Mouse (Mus musculus): ENCODE measurements around the gene Lrrc7. TPM values are rescaled to one million over a fixed set of nuclear protein-coding genes. Genes with fewer than 3 reads are reported as not detected.

The Lrrc7 gene
- total RNA-seq, 2 experiments from 2014 or later = 118 to 126 TPM

- no peak for DNase-seq (ENCODE audit: extremely low spot score in 1 of 2, low spot score in 2 of 2)
- intact Hi-C loops (cut with DNase I) = no loop called here
- Histone ChIP-seq H3K27ac (no peak overlapping the region), H3K4me3 (no peak overlapping the region)
- TF ChIP-seq CTCF (IDR thresholded peaks at IDR 0.05) = no peak
Measured at GRCm38 (mm10) chr3:158093919-158094318, 468.1 kb downstream of the Lrrc7 start.

- DNase-seq (ENCODE audit: extremely low spot score in 1 of 2, low spot score in 2 of 2) = no peak
- TF ChIP-seq CTCF (IDR thresholded peaks at IDR 0.05) = no peak
- H3K27ac ChIP-seq = peak overlapping the region; percentile 36; the same call in 1 of the 2 replicates
- intact Hi-C loops (cut with DNase I) = no loop called here
- no peak overlapping the region for H3K4me3 ChIP-seq
Measured at GRCm38 (mm10) chr3:158091601-158092000, 470.4 kb downstream of the Lrrc7 start.

- no peak overlapping the region for H3K4me3 ChIP-seq
- intact Hi-C loops (cut with DNase I) = loop anchor here (2.0 kb wide), 1 partner anchor 201 kb away; no protein-coding TSS in a partner anchor
- no peak for TF ChIP-seq CTCF (IDR thresholded peaks at IDR 0.05)
- no peak for DNase-seq (ENCODE audit: extremely low spot score in 1 of 2, low spot score in 2 of 2)
- no peak overlapping the region for H3K27ac ChIP-seq
Measured at GRCm38 (mm10) chr3:158077828-158078227, 484.2 kb downstream of the Lrrc7 start.

DNA sequence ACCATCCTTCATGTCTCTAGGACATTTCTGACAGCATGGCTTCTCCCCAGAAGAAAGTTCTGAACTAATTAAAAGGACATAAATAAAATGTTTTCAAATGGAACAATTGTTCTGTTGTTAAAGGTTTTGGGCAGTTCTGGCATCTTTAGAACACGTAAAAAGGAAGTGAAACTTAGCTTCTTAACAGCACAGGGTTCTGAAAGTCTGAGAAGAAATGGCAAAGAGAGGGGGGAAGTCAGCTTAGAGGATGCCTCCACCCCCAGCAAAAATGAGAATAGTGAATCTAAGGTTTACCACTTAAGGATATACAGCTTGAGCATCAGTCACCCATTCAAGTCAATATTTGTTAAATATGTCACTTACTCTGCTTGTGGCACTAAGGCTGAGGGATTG lies 484.6 kb downstream of the Lrrc7 start:
- DNase-seq (ENCODE audit: extremely low spot score in 1 of 2, low spot score in 2 of 2) = no peak
- H3K4me3 ChIP-seq = no peak overlapping the region
- intact Hi-C loops (cut with DNase I) = loop anchor here (2.0 kb wide), 1 partner anchor 201 kb away; no protein-coding TSS in a partner anchor
- no peak overlapping the region for H3K27ac ChIP-seq
- no peak for TF ChIP-seq CTCF (IDR thresholded peaks at IDR 0.05)

- intact Hi-C loops (cut with DNase I) = loop anchor here (2.0 kb wide), 1 partner anchor 200 kb away; no protein-coding TSS in a partner anchor
- TF ChIP-seq CTCF (IDR thresholded peaks at IDR 0.05) = peak; percentile 79
- H3K4me3 ChIP-seq = no peak overlapping the region
- no peak overlapping the region for H3K27ac ChIP-seq
- no peak for DNase-seq (ENCODE audit: extremely low spot score in 1 of 2, low spot score in 2 of 2)
Measured at GRCm38 (mm10) chr3:158076685-158077379, 485.2 kb downstream of the Lrrc7 start.

DNA sequence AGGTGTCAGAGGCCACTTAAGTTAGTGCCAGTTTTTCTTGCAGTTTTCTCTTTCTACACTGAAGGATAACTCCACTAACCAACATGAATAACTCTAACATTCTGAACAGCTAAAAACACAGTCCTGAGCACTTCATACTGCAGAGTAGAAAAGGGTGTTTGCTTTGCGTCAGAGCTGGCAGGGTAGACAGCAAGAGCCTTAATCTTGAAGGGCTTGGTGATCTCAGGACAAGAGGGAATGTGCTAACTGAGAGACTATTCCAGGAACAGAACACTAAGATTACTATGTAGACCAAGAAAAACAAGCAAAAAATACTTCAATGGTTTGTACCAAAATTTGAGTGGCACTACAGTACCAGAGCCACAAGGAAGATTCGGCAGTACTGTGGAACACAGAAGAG lies 487.0 kb downstream of the Lrrc7 start:
- intact Hi-C loops (cut with DNase I) = no loop called here
- DNase-seq (ENCODE audit: extremely low spot score in 1 of 2, low spot score in 2 of 2) = no peak

DNA sequence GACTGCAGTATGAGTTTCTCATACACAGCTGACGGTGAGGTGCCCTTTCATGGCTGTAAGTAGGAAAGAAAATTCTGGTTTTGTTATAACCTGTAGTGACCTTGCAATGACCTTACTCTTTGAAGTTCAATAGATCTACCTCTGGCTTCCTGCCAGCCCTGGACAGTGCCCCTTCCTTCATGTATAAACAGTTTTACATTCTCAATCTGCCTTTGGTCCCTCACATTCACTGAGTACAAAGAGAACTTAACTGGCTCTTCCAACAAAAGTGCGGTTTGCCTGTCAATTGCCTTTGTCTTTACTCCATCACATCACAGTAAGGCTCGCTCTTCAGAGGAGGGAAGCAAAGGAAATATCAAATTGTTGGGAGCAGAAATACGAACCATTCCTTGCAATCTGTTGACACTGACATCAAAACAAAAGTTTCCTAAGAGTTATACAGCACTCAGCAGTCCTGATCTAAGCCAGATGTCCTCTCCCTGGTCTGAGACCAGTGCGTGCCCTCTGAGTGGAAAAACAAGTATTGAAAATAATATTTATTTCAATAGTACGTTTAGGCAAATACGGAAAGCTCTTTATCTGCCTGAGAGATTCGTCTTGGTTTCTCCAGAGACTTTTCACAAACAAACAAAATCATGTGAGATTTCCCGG lies 493.3 kb downstream of the Lrrc7 start:
- no peak for DNase-seq (ENCODE audit: extremely low spot score in 1 of 2, low spot score in 2 of 2)
- no peak for TF ChIP-seq CTCF (IDR thresholded peaks at IDR 0.05)
- intact Hi-C loops (cut with DNase I) = no loop called here
- peak overlapping the region; percentile 26 for H3K27ac ChIP-seq
- H3K4me3 ChIP-seq = no peak overlapping the region

More for the DNA sequence above, 487.0 kb downstream of the Lrrc7 start:
- H3K27ac ChIP-seq = no peak overlapping the region
- H3K4me3 ChIP-seq = no peak overlapping the region
- no peak for TF ChIP-seq CTCF (IDR thresholded peaks at IDR 0.05)

DNA sequence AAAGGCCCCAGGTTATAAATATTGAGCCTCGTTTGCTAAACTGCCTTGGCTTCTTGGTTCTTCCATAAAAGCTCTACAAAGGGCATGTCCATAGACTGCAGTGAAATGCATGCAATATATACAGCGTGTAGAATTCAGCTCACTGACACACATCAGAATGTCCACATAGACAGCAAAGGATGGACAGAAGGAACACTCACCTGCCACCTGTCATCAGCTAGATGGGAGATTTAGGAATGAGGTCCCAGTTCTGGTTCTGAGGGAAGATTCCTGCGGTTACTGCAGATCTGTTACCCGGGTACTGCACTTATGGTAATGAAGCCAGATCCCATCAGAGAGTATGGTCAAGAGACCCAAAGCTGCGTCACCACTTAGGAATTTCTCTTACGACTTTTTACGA lies 494.1 kb downstream of the Lrrc7 start:
- Histone ChIP-seq H3K4me3 (no peak overlapping the region), H3K27ac (no peak overlapping the region)
- DNase-seq (ENCODE audit: extremely low spot score in 1 of 2, low spot score in 2 of 2) = no peak
- no peak for TF ChIP-seq CTCF (IDR thresholded peaks at IDR 0.05)
- intact Hi-C loops (cut with DNase I) = no loop called here

GRCm38 (mm10) chr3:158065256-158065655 lies 496.8 kb downstream of the Lrrc7 start:
- intact Hi-C loops (cut with DNase I) = no loop called here
- no peak for DNase-seq (ENCODE audit: extremely low spot score in 1 of 2, low spot score in 2 of 2)
- H3K4me3 ChIP-seq = no peak overlapping the region
- no peak for TF ChIP-seq CTCF (IDR thresholded peaks at IDR 0.05)
- H3K27ac ChIP-seq = no peak overlapping the region

GRCm38 (mm10) chr3:158061811-158062523 lies 500.1 kb downstream of the Lrrc7 start:
- no peak overlapping the region for H3K27ac ChIP-seq
- intact Hi-C loops (cut with DNase I) = no loop called here
- TF ChIP-seq CTCF (IDR thresholded peaks at IDR 0.05) = no peak
- DNase-seq (ENCODE audit: extremely low spot score in 1 of 2, low spot score in 2 of 2) = no peak
- no peak overlapping the region for H3K4me3 ChIP-seq

DNA sequence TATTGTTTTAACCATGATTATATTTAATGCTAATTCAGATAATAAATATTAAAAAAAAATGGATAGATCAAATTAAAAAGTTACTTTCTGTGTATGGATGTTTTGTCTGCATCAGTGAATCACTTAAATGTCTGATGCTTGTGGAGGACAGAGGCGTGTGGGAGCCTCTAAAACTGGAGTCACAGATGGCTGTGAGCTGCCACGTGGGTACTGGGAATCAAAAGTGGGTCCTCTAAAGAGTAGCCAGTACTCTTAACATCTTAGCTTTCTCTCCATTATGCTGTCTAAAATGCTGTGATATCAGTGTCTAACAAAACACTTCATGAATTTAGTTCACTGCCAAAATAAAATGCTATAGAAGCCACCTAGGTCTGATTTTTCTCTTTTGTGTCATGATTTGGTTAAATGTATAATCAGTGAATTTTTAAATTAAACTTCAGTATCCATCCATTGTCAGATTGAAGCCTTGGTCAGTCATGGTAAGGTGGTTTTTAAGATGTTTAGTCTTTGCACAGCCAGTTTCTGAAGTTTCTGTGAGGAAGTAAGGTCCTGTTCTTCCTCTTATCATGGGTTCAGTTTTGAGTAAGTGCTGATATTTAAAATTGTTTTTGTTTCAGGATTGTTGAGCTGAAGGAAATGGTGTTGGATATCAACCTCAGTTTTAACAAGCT lies 501.3 kb downstream of the Lrrc7 start:
- TF ChIP-seq CTCF (IDR thresholded peaks at IDR 0.05) = no peak
- 0 out of 2 replicates have a peak overlapping the region, but pooled peaks have one; percentile 1 for H3K27ac ChIP-seq
- no peak for DNase-seq (ENCODE audit: extremely low spot score in 1 of 2, low spot score in 2 of 2)
- intact Hi-C loops (cut with DNase I) = no loop called here
- no peak overlapping the region for H3K4me3 ChIP-seq

Measured in left cerebral cortex, adult 2 months (tissue).